Mouse (Mus musculus): ENCODE measurements around the gene Nfkbia. TPM values are rescaled to one million over a fixed set of nuclear protein-coding genes. Genes with fewer than 3 reads are reported as not detected.

Gene Nfkbia
- polyA plus RNA-seq (2014; fragmentation: Nextera tagmentation; extraction: Ambion mirVana): 43.1 and 45.0 TPM in 2 replicates

DNA sequence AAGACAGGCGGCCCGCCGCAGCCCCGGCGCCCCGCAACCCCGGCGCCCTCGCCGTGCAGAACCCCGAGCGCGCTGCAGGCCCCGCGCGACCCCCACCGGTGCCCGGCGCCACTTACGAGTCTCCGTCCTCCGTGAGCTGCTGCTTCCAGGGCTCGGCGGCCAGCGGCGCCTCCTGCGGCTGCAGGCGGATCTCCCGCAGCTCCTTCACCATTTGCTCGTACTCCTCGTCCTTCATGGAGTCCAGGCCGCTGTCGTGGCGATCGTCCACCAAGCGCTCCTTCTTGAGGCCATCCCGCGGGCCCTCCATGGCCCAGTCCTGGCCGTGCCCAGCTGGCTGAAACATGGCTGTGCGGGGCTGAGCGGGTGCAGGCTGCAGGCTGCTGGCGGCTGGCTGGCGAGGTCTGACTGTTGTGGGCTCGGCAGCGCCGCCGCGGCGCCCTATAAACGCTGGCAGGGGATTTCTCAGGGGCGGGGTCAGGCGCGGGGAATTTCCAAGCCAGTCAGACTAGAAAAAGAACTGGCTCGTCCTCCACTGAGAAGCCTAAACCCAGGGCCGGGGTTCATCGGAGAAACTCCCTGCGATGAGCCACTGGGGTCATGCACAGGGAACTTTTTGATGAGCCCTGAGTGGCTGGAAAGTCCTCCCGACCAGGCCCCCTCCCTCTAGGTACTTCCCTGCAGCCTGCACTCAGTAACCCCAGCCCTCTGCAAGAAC, at the start of gene Nfkbia:
Gene Nfkbia, minus strand, starts transcription at position 464 of the 715 bp plus-strand sequence.
- Histone ChIP-seq H3K4me3 (ENCODE audit: low read depth, low read length) (peak within 1 kb of the TSS; percentile 88), H3K9me3 (ENCODE audit: control insufficient read depth, low read length) (no peaks in the 10 kb centered on the region), H3K27me3 (ENCODE audit: control insufficient read depth, insufficient read depth, low read length) (no peaks in the 10 kb centered on the region), H3K4me1 (ENCODE audit: control insufficient read depth, insufficient read depth, low read length) (peaks cover 14% of the 10 kb centered on the region), H3K36me3 (ENCODE audit: control insufficient read depth, insufficient read depth, low read length) (peaks cover 7% of the 10 kb centered on the region), H3K4me2 (peak within 1 kb of the TSS; percentile 86), H3K27ac (ENCODE audit: low read depth, low read length) (peak within 1 kb of the TSS; percentile 97), H3K9ac (ENCODE audit: low read length) (peak within 1 kb of the TSS; percentile 95)
- peak; percentile 90 for ATAC-seq (ENCODE audit: low FRiP score)
- WGBS: under 1% methylated on average over 49 of the region's 58 CpGs
- peak; percentile 99 for DNase-seq (ENCODE audit: low spot score, missing footprints)

DNA sequence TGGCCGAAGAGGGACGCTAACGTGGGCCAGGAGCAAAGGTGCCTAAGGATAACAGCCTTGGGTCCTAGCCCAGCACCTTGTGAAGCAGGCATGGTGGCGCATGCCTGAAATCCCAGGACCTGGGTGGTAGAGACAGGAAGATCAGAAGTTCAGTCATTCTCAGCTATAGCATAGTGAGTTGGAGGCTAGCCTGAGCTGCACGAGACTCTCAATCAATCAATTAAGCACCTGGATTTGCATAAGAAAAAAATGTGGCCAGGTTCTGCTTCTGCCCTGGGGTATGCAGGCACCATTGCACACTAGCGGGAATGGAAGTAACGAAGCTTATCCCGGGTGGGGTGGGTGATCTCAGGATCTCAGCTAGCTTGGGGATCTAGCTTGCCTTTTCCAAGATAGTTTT, 46.7 kb upstream of the Nfkbia start:
- no peak for DNase-seq (ENCODE audit: low spot score, missing footprints)
- Histone ChIP-seq H3K36me3 (ENCODE audit: control insufficient read depth, insufficient read depth, low read length) (no peaks in the 10 kb centered on the region), H3K4me1 (ENCODE audit: control insufficient read depth, insufficient read depth, low read length) (no peaks in the 10 kb centered on the region), H3K27me3 (ENCODE audit: control insufficient read depth, insufficient read depth, low read length) (no peaks in the 10 kb centered on the region), H3K4me3 (ENCODE audit: low read depth, low read length) (no peak overlapping the region), H3K4me2 (no peak overlapping the region), H3K9ac (ENCODE audit: low read length) (no peak overlapping the region), H3K27ac (ENCODE audit: low read depth, low read length) (no peak overlapping the region), H3K9me3 (ENCODE audit: control insufficient read depth, low read length) (no peaks in the 10 kb centered on the region)
- WGBS: 57% methylated on average over 8 of the region's 8 CpGs
- ATAC-seq (ENCODE audit: low FRiP score): no peak

DNA sequence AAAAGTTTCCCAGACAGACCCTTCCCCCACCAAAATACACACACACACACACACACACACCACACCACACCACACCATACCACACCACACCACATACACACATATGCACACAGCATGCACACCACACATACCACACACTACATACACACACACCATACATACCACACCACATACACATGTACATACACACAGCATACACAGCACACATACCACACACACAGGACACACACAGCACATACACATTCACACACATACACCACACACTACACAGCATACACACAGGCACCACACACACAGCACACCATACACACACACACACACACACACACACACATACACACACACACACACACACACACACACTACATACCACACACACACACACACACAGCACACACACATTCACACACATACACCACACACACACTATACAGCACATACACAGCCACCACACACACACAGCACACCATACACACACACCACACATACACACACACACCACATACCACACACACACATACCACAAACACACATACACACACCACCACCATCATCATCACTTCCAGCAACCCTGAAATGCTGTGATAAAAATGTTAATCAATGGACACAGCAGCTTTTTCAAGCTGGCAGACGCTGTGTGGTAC, 46.0 kb upstream of the Nfkbia start:
- peak; percentile 63 for ATAC-seq (ENCODE audit: low FRiP score)

DNA sequence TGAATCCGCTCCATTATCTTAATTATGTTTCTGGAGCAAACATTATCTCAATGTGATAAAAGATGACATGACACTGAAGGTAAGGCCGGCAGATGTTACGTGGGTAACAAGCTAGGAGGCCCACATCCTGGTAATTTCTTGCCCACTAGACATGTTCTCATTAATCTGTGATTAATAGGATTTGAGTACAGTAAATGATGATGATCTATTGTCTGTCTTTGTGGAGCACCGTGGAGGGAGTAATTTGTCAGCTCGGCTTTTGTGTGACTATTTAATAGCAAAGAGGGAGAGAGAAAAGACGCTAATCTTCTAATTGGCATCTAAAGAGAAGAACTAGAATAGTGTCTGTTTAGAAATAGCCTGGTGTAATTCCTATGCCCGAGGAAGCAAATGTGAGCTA, 45.3 kb upstream of the Nfkbia start:
- H3K4me3 ChIP-seq (ENCODE audit: low read depth, low read length): no peak overlapping the region
- no peak overlapping the region for H3K27ac ChIP-seq (ENCODE audit: low read depth, low read length)
- 56% methylated on average over 7 of the region's 7 CpGs for WGBS
- DNase-seq (ENCODE audit: low spot score, missing footprints): no peak
- H3K4me1 ChIP-seq (ENCODE audit: control insufficient read depth, insufficient read depth, low read length): no peaks in the 10 kb centered on the region
- no peaks in the 10 kb centered on the region for H3K9me3 ChIP-seq (ENCODE audit: control insufficient read depth, low read length)
- H3K4me2 ChIP-seq: no peak overlapping the region
- H3K9ac ChIP-seq (ENCODE audit: low read length): no peak overlapping the region
- no peak for ATAC-seq (ENCODE audit: low FRiP score)
- H3K27me3 ChIP-seq (ENCODE audit: control insufficient read depth, insufficient read depth, low read length): no peaks in the 10 kb centered on the region
- H3K36me3 ChIP-seq (ENCODE audit: control insufficient read depth, insufficient read depth, low read length): no peaks in the 10 kb centered on the region

More for the DNA sequence above, 46.0 kb upstream of the Nfkbia start:
- Histone ChIP-seq H3K9ac (ENCODE audit: low read length) (no peak overlapping the region), H3K27ac (ENCODE audit: low read depth, low read length) (no peak overlapping the region), H3K9me3 (ENCODE audit: control insufficient read depth, low read length) (no peaks in the 10 kb centered on the region), H3K36me3 (ENCODE audit: control insufficient read depth, insufficient read depth, low read length) (no peaks in the 10 kb centered on the region), H3K27me3 (ENCODE audit: control insufficient read depth, insufficient read depth, low read length) (no peaks in the 10 kb centered on the region), H3K4me1 (ENCODE audit: control insufficient read depth, insufficient read depth, low read length) (no peaks in the 10 kb centered on the region), H3K4me2 (no peak overlapping the region), H3K4me3 (ENCODE audit: low read depth, low read length) (no peak overlapping the region)
- DNase-seq (ENCODE audit: low spot score, missing footprints): no peak
- 96% methylated on average over 1 of the region's 1 CpGs for WGBS

DNA sequence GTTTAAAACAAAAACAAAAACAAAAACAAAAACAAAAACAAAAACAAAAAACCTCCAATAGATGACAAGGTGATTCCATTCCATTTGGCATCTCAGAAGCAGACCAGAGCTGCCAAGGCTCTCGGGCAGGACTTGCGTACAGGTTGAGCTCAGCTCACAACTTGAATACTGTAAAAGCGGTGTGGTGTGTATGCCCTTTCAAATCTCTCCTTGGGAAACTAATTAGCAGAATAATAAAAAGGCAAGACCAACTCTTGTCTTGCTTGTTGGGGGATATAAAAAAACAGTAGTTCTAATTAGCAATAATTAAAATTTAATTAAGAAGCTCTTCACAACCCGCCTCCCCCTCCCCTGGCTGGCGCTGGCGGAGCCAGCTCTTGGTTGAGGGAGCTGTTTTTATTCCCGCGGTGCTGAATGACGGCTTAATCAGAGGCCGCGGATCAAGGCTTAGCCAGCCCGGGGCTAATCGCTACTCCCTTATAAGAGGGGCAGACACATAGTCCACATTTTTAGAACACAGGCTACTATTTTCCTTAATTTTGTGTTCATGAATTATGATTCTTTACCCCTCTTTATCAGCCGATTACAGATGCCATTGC, 44.2 kb upstream of the Nfkbia start:
- Histone ChIP-seq H3K27ac (ENCODE audit: low read depth, low read length) (no peak overlapping the region), H3K4me3 (ENCODE audit: low read depth, low read length) (no peak overlapping the region), H3K9me3 (ENCODE audit: control insufficient read depth, low read length) (no peaks in the 10 kb centered on the region), H3K27me3 (ENCODE audit: control insufficient read depth, insufficient read depth, low read length) (no peaks in the 10 kb centered on the region), H3K9ac (ENCODE audit: low read length) (no peak overlapping the region), H3K36me3 (ENCODE audit: control insufficient read depth, insufficient read depth, low read length) (no peaks in the 10 kb centered on the region), H3K4me2 (no peak overlapping the region), H3K4me1 (ENCODE audit: control insufficient read depth, insufficient read depth, low read length) (no peaks in the 10 kb centered on the region)
- 9% methylated on average over 14 of the region's 14 CpGs for WGBS
- peak; percentile 88 for DNase-seq (ENCODE audit: low spot score, missing footprints)
- ATAC-seq (ENCODE audit: low FRiP score): 0 out of 2 replicates have a peak, but pooled peaks have one; percentile 40

DNA sequence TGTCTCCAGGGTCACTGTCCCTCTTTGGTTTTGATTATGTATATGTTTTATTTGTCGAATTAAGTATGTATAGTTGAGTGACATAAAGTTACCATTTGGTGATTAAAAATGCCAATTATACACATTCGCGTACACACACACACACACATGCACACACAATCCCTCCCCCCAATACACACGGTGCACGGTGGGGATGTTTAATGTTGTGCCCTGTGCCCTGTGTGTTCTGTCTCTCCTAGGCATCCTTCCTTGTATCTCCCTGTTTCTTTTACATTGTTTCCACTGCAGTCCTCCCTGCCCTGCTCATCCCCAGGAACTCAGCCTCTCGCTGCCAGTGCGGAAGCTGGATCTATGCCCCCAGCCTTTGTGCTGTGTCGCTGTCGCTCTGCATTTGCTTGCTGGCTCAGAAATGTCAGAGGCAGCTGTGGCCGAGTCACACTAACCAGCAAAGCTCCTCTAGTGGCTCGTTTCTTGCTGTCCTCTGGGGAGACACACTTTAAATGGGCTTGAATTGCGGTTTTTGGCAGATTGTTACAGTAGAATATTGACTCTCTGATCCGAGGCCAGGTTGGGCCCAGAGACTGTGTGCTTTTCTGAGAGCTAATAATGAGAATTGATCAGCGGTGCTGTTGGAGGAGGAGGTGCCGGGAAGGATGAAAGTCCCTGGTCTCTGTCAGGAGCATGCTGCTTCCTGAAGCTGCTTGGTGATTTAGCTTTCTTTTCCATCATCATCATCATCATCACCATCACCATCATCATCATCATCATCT, 34.7 kb upstream of the Nfkbia start:
- H3K27me3 ChIP-seq (ENCODE audit: control insufficient read depth, insufficient read depth, low read length): no peaks in the 10 kb centered on the region
- H3K36me3 ChIP-seq (ENCODE audit: control insufficient read depth, insufficient read depth, low read length): no peaks in the 10 kb centered on the region
- H3K27ac ChIP-seq (ENCODE audit: low read depth, low read length): no peak overlapping the region
- ATAC-seq (ENCODE audit: low FRiP score) (peak; percentile 48; the same call in 1 of the 2 replicates), DNase-seq (ENCODE audit: low spot score, missing footprints) (peak; percentile 75)
- H3K9me3 ChIP-seq (ENCODE audit: control insufficient read depth, low read length): no peaks in the 10 kb centered on the region
- H3K4me2 ChIP-seq: no peak overlapping the region
- no peak overlapping the region for H3K9ac ChIP-seq (ENCODE audit: low read length)
- 61% methylated on average over 15 of the region's 15 CpGs for WGBS
- no peak overlapping the region for H3K4me3 ChIP-seq (ENCODE audit: low read depth, low read length)
- no peaks in the 10 kb centered on the region for H3K4me1 ChIP-seq (ENCODE audit: control insufficient read depth, insufficient read depth, low read length)

DNA sequence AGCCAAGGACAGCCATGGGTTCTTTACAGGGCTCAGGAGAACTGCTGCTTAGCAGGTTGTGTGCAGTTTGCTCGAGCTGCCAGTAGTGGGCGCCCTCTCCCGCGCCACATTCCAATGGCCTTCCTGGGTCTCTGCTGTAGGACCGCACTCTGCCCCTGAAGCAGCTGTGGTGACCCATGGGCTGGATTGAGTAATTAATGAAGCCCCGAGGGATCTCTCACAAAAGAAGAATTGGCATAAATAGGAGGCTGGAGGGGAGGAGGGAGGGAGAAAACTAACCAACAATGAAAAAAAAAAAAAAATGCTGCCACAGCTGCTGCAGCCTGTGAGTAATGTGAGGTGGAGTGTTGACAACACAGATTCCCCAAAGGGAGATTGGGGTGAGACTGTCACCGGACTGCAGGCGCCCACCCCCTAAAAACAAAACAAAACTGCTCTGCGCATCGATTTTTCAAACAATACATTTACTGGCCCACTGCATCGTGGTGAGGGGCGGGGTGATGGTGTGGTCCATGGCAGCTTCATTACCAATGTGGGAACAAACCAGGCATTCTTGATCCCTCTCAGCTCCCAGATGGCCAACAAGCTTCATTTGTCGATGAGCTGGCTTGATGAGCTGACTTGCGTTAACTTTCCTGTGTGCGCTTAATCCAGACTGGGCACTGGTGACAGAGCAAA, 25.8 kb upstream of the Nfkbia start:
- 47% methylated on average over 15 of the region's 15 CpGs for WGBS
- Histone ChIP-seq H3K4me1 (ENCODE audit: control insufficient read depth, insufficient read depth, low read length) (no peaks in the 10 kb centered on the region), H3K9ac (ENCODE audit: low read length) (no peak overlapping the region), H3K4me2 (no peak overlapping the region), H3K9me3 (ENCODE audit: control insufficient read depth, low read length) (no peaks in the 10 kb centered on the region), H3K27me3 (ENCODE audit: control insufficient read depth, insufficient read depth, low read length) (no peaks in the 10 kb centered on the region), H3K4me3 (ENCODE audit: low read depth, low read length) (no peak overlapping the region), H3K36me3 (ENCODE audit: control insufficient read depth, insufficient read depth, low read length) (no peaks in the 10 kb centered on the region), H3K27ac (ENCODE audit: low read depth, low read length) (no peak overlapping the region)
- DNase-seq (ENCODE audit: low spot score, missing footprints) (peak; percentile 96), ATAC-seq (ENCODE audit: low FRiP score) (peak; percentile 82)

DNA sequence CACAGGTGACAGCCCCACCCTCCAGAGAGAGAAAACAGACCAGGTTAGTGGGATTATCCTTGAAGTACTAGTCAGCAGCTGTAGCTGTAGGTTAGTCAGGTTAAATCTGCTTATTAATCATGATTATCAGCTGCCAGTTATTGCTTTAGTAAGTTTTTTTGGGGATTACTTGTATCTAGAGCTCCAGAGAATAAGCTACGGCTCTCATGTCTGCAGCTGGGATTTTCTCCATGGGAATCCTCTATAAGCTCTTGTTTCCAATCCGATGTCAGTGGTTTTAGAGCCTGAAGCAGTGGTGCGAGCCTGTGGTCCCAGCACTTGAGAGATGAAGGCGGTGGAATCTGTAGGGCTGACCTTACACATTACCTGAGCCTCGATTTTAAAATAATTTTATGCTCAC, 16.4 kb upstream of the Nfkbia start:
- H3K4me2 ChIP-seq: no peak overlapping the region
- H3K36me3 ChIP-seq (ENCODE audit: control insufficient read depth, insufficient read depth, low read length): no peaks in the 10 kb centered on the region
- no peak overlapping the region for H3K4me3 ChIP-seq (ENCODE audit: low read depth, low read length)
- H3K27me3 ChIP-seq (ENCODE audit: control insufficient read depth, insufficient read depth, low read length): no peaks in the 10 kb centered on the region
- H3K4me1 ChIP-seq (ENCODE audit: control insufficient read depth, insufficient read depth, low read length): no peaks in the 10 kb centered on the region
- 84% methylated on average over 5 of the region's 5 CpGs for WGBS
- no peak for ATAC-seq (ENCODE audit: low FRiP score)
- H3K27ac ChIP-seq (ENCODE audit: low read depth, low read length): no peak overlapping the region
- H3K9me3 ChIP-seq (ENCODE audit: control insufficient read depth, low read length): no peaks in the 10 kb centered on the region
- no peak overlapping the region for H3K9ac ChIP-seq (ENCODE audit: low read length)
- no peak for DNase-seq (ENCODE audit: low spot score, missing footprints)
